Mouse (Mus musculus) adrenal gland, adult 2 months (tissue): ENCODE measurements around the gene Nrcam. TPM values are rescaled to one million over a fixed set of nuclear protein-coding genes. Genes with fewer than 3 reads are reported as not detected.

Experiments used
- DNase-seq: peaks from one replicate; pipeline ENCODE4 v3.0.0; 2021
- polyA plus RNA-seq: library from polyadenylated mRNA; depleted of rRNA; stranded (reverse); fragments of >200 nt; gene quantifications from 2 replicates; pipeline ENCODE4 v1.2.3, GENCODE M21; 2012
- total RNA-seq, 2 experiments: library from RNA; stranded (reverse); gene quantifications; 2 replicates each; pipeline ENCODE4 v1.2.3; 2021

Nrcam gene
- total and polyA plus RNA-seq, 3 experiments = 0.53 to 6.7 (median 5.2) TPM

GRCm38 (mm10) chr12:44437046-44437827 is 108.6 kb downstream of the Nrcam start:
- no peak for DNase-seq

DNA sequence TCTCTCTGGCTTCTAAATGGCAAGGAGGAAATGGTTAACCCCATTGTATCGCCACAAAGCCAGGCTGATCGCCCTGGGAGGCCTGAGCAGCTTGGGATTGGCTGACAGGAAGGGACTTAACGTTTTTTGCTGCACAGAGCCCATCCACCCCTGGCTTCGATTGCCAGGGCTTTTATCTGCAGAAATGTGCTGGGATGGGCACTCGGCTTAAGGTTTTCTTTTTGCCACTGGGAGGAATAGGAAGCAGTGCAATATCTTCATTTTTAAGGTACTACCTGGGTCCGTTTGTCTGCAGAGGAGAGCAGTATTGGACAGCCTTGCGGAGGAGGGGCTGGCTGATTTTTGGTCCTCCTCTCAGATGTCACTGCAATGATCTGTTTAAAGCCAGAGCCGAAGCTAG is 110.2 kb downstream of the Nrcam start:
- DNase-seq = no peak

DNA sequence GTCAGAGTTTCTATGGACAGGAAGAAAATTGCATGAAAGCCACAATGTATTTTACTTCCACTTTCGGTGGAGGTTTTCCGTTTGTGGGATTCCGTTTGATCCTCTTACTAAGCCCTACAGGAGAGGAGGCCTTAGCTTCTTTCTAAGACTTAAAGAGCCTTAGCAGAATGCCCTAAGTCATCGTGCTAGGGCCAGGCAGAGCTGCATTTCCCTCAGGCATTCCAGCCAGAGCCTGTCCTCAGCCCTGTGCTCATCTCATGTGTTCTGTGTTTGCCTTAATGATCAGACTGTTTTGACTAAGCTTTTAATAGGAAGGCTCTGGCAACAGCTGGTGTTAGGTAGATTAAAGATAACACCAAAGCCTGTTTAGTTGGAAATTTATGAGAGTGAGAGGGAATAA is 111.5 kb downstream of the Nrcam start:
- no peak for DNase-seq

- DNase-seq = no peak
Measured at GRCm38 (mm10) chr12:44450930-44451329, 122.2 kb downstream of the Nrcam start.

GRCm38 (mm10) chr12:44451742-44452141 is 123.1 kb downstream of the Nrcam start:
- DNase-seq = no peak

DNA sequence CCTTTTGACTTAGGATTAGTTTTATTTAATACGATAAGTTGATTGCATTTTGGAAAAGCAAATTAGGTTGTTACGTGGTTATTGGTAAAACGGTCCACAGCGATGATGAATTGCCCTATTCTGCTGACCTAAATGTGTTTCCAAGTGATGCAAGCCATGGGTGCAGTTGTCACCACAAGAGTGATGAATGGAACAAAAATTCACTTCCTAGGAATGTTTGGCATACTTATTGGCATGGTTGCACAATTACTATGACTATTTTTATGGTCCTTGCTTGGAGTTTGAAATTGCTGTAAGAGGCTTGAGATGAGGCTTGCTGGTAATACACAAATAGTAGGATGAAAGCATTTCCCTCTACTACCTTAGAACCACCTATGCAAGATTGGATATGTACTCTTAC is 125.1 kb downstream of the Nrcam start:
- DNase-seq = peak; percentile 25

DNA sequence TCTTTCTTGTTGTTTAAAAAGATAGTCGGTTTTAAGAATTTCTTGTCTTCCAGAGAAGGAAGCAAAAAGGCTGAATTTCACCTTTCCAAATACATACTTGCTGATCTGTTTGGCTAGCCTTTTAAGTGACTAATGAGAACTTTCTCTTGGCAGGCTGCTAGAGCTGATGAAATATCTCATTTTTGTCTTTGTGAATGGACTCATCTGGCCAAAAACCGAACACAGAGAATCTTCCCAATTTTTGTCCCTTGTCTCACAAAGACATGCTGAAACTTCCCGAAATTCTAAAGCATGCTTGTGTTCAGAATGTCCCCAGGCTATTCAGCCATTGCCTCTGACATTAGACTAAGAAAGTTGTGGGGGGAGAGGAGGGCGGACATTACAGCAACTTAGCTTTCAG is 129.3 kb downstream of the Nrcam start:
- DNase-seq = no peak

GRCm38 (mm10) chr12:44462436-44462835 is 133.8 kb downstream of the Nrcam start:
- no peak for DNase-seq

GRCm38 (mm10) chr12:44462976-44463375 is 134.3 kb downstream of the Nrcam start:
- DNase-seq = no peak

DNA sequence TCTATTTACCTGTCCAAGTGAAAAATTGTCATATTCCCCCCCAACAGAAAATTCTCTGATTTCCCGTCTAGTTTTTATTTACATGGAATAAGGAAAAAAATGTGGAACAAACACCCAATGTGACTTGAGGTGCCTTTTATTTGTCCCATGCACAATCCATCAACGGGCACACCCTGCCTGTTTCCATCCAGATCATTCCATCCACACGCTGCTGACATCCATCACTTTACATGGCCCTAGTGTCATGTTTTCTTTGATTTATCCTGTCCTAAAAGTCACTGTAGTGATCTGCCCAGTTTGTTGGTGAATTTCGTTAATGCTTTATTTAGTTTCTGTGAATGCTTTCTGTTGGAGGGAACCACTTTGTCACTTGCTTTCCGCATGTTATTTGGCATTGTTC is 142.4 kb downstream of the Nrcam start:
- DNase-seq = no peak

DNA sequence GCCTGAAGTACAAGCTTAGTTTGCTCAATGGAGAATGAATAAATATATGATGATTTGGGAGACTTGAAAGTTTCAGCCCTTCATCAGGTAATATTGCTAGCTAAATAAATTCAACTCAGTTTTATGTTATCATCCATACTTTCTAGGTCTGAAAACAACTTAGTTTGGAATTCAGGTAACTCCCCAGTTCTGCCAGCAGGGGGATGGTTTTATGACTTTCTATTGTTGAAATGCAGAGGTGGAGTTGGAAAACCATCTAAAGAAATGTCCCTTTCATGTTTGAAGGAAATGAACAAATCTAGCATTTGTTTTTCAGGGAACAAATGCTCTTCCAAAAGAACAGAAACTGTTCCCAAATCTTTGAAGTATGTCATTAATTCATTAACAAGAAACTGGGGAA is 146.7 kb downstream of the Nrcam start:
- no peak for DNase-seq

- DNase-seq = no peak
Measured at GRCm38 (mm10) chr12:44479260-44480030, 150.8 kb downstream of the Nrcam start.

DNA sequence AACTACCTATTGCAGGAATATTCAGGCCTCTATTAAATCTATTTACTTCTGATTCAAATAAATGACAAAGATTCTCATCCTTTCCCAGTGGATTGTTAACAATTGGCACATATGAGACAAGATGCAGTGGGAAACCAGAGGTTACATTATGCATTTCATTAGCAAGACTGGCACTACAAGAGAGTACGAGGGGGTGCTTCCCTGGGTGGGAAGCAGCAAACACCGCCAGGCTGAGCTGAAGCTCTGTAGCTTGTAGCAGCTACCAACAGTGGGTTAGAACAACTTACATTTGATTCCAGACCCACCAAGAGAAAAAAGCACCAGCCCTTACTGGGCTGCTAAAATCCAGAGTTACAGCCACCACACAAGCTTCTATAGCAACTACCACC is 151.3 kb downstream of the Nrcam start:
- DNase-seq = no peak

DNA sequence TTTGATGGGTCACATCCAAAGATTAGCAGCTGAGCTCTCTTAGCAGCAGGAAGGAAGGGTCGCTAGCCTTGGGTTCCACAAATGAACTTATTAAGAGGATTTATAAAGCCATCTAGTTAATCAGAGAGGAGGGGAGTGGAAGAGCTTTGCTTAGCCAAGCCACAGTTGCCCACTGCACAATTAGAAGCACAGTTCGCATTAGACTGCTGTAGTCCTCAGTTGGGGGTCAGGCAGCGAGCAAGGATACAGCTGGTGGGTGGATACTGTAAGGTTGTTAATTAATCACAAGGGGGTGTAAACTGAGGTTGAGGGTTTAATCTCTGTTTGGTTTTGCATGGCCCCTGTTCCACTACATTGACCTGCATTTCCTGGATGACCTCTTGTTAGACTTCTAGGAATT is 152.7 kb downstream of the Nrcam start:
- no peak for DNase-seq

GRCm38 (mm10) chr12:44492759-44493479 is 164.2 kb downstream of the Nrcam start:
- no peak for DNase-seq

DNA sequence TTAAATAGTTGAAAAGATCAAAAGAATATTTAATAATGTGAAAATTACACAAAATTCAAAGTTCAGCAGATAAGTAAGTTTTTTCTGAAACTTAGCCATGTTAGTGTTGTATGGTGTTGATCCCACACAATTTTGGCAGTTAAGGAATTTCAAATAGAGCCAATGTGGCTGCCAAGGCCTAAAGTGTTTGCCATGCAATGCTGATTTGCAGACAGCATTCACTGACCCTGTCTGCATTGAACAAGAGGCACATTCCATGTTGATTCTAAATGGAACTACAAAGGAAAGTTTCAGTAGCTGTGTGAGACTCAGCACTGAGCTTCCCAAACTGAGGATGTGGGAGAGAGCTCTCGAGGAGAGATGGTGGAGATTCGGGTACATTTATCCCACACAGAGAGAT is 169.1 kb downstream of the Nrcam start:
- DNase-seq = no peak

DNA sequence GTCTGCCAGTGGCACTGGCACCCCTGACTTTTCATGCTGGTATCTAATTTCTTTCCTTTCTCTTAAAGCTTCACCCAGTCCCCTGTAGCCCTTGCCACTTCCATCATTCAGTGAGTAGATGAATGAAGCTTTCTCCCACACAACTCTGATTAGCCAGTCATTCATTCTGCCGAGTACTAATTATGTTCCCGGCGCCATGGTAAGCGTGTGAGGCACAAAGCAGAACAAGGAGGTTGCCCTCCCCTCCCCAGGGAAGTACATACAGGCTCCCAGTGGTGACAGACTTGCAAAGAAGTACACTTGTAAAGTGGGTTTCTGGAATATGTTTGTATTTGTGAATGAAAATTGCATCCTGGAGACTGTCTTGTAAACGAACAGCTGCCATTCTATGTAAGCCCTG is 170.2 kb downstream of the Nrcam start:
- DNase-seq = no peak

DNA sequence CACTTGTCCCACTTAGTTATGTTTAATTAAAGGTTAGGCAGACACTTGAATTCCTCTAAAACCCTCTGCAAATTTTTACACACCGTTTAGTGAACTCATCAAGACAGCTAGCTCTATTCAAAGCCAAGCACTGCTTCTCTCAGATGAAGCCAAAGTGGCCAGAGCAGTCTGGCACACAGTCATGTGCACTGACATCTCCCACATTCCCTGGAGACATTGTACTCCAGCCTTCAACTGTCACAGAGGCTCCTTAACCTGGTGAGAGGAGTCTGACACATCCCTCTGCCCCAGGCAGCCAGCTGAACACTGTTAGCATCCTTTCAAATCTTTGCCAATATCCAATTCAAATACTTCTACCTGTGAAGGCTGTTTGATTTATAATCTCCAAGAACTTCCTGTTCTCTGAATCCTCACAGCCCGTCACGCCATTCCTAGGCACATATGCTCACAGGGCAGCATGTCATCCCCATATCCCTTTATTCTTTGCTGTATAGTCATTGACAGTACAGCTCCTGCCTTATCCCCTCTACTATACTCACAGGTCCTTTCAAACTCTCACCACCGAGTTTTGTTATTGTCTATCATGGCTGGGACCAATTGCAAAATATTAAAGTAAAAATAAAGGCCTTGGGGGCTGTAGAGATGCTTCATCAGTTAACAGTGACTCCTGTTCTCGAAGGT is 173.3 kb downstream of the Nrcam start:
- no peak for DNase-seq

GRCm38 (mm10) chr12:44503737-44504136 is 175.1 kb downstream of the Nrcam start:
- DNase-seq = no peak

DNA sequence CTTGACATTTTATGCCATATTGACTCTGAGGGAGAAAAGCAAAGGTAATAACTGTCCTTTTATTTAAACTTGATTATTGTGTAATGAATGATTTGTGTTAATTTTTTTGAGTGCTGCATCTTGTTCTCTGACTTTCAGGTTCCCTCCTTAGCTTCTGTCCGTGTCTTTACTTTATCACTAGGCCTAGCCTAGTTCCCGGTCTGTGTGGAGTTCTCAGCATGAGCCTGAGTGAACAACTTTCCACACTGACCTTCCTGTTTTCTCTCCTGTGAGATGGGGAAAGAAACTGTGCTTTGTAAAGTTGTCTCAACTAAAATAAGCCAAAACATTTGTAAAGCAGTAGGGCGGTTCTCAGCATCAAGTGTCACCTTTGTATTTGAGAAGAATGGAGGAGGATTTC is 179.9 kb downstream of the Nrcam start:
- no peak for DNase-seq

DNA sequence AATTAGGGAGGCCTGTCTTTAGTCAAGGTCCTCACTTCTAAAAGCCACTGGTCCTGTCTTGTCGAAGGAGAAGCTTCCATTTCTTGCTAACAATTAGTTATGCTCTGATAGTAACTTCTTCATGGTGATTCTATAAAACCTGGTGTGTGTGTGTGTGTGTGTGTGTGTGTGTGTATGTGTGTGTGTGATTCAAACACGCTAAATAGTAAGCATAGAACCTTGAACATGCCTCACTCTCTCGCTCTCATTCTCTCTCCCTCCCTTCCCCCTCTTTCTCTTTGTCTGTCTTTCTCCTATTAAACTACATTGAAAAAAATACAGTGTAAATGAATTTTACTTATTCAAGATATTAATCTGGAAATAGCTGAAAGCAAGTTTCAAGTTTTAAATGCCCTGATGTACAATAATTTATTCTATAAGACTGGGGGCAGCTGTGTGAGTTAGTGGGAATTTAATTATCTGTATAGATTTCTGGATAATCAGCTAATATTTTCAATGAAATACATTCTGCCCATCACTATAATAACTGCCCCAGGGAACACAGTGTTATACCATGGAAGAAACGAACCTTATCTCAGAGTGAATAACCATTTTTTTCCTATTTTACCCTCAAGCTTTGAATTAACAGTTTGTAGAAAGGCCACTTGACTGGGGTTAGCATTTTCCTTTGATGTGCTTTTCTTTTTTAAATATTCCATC is 180.9 kb downstream of the Nrcam start:
- no peak for DNase-seq

DNA sequence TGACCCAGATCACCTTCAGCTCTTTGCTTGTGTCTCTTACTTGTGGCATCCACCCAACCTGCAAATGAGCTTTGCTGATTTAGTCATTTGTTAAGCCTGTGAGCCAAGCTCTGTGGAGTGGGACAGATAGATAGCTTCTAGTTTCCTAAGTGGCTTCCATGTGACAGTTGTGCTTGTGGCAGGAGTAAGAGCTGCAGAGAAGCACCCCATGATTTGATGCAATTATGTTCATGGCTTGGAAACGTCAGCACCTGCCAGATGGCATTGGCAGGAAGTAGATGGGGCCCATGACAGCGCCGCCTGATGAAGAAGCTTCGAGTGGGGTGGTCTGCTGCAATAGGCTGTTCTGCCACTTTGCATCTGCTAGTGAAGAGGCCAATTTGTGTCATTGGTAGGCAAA is 186.4 kb downstream of the Nrcam start:
- no peak for DNase-seq
